In the genomic region with DNA sequence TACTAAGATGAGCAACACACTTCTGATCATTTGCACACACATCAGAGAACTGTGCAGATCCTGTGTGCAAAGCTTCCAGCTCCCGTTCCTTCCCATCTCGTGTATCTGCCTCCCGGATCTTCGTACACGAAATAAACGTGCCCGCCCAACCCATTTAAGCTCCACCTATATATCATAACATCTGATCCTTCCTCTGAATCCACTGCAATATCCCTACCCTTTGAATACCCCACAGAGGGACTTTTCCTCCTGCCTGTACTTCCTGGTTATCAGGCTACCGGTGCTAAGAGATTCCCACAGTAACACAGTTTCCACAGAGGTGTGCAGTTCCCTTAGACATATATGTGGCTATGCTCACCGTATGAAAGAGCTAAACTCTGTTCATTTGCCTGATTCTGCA, we compare ENCODE assay signal across 25 mouse cellular contexts. TPM values are rescaled to one million over a fixed set of nuclear protein-coding genes. Genes with fewer than 3 reads are reported as not detected.
DNase-seq lines count a peak whose midpoint lies in the region; ATAC-seq and TF ChIP-seq lines count a peak whose summit lies in the region.
"Had no signal": no experiment of that assay in that cellular context is flagged by ENCODE, and none has a peak within 500 bp of the region (broad histone marks: within the 10 kb centered on the region; RNA-seq: fewer than 3 reads in every experiment).

A gene (minus strand): TSS at position 101 of the 400 bp plus-strand sequence.

- no peaks in the 10 kb centered on the region for H3K9me3 ChIP-seq in intestine, postnatal 0 days (ENCODE audit: control insufficient read depth)
- no peaks in the 10 kb centered on the region for H3K9me3 ChIP-seq in intestine, embryonic 16.5 days (ENCODE audit: control insufficient read depth, low read length)
- no peaks in the 10 kb centered on the region for H3K9me3 ChIP-seq in ES-Bruce4 (replicated peaks; ENCODE audit: control insufficient read depth, insufficient read depth, low read length, poor library complexity, severe bottlenecking)
- no peaks in the 10 kb centered on the region for H3K9me3 ChIP-seq in midbrain, embryonic 13.5 days
- H3K9me3 ChIP-seq: embryonic facial prominence, embryonic 13.5 days; forebrain, embryonic 13.5 days; forebrain, embryonic 15.5 days had no signal

- no peak within 1 kb of the TSS for H3K9ac ChIP-seq in intestine, postnatal 0 days (ENCODE audit: low read depth, low read length)
- H3K9ac ChIP-seq in intestine, embryonic 16.5 days (ENCODE audit: low read depth, low read length): no peak within 1 kb of the TSS
- no peak within 1 kb of the TSS for H3K9ac ChIP-seq in ES-Bruce4 (ENCODE audit: low read depth, poor library complexity, severe bottlenecking)
- H3K9ac ChIP-seq in midbrain, embryonic 13.5 days (replicated peaks): no peak within 1 kb of the TSS
- H3K9ac ChIP-seq: embryonic facial prominence, embryonic 13.5 days; forebrain, embryonic 13.5 days; forebrain, embryonic 15.5 days; forebrain, postnatal 0 days had no signal

- H3K4me2 ChIP-seq in intestine, postnatal 0 days (replicated peaks; ENCODE audit: low read depth): 0 out of 2 replicates have a peak within 1 kb of the TSS, but pooled peaks have one; percentile 4
- H3K4me2 ChIP-seq in intestine, embryonic 16.5 days (ENCODE audit: low read depth, low read length): no peak within 1 kb of the TSS
- no peak within 1 kb of the TSS for H3K4me2 ChIP-seq in midbrain, embryonic 13.5 days (replicated peaks)
- H3K4me2 ChIP-seq: embryonic facial prominence, embryonic 13.5 days; forebrain, embryonic 13.5 days; forebrain, embryonic 15.5 days had no signal

- peak within 1 kb of the TSS; percentile 35 for H3K27ac ChIP-seq in intestine, postnatal 0 days (ENCODE audit: low read depth, low read length)
- no peak within 1 kb of the TSS for H3K27ac ChIP-seq in intestine, embryonic 16.5 days (ENCODE audit: low read length)
- H3K27ac ChIP-seq in ES-Bruce4 (ENCODE audit: insufficient read depth, low read length): peak within 1 kb of the TSS; percentile 13; the same call in 1 of the 2 replicates
- H3K27ac ChIP-seq in midbrain, embryonic 13.5 days: no peak within 1 kb of the TSS
- H3K27ac ChIP-seq: embryonic facial prominence, embryonic 13.5 days; forebrain, embryonic 13.5 days; forebrain, embryonic 15.5 days had no signal

- H3K27me3 ChIP-seq in intestine, postnatal 0 days (replicated peaks; ENCODE audit: control insufficient read depth, insufficient read depth, low read length): no peaks in the 10 kb centered on the region
- no peaks in the 10 kb centered on the region for H3K27me3 ChIP-seq in intestine, embryonic 16.5 days (replicated peaks; ENCODE audit: control insufficient read depth, insufficient read depth, low read length)
- H3K27me3 ChIP-seq in ES-Bruce4 (ENCODE audit: control insufficient read depth, insufficient read depth, low read length, poor library complexity, severe bottlenecking): no peaks in the 10 kb centered on the region
- peaks cover under 1% of the 10 kb centered on the region; the same call in 1 of the 2 replicates for H3K27me3 ChIP-seq in midbrain, embryonic 13.5 days
- H3K27me3 ChIP-seq: CH12.LX; embryonic facial prominence, embryonic 13.5 days; forebrain, embryonic 13.5 days; forebrain, embryonic 15.5 days had no signal

- no peak within 1 kb of the TSS for H3K4me3 ChIP-seq in intestine, postnatal 0 days (ENCODE audit: low read depth, low read length)
- H3K4me3 ChIP-seq in intestine, embryonic 16.5 days (ENCODE audit: low read length): no peak within 1 kb of the TSS
- H3K4me3 ChIP-seq in ES-Bruce4 (ENCODE audit: low read depth, low read length): no peak within 1 kb of the TSS
- no peak within 1 kb of the TSS for H3K4me3 ChIP-seq in midbrain, embryonic 13.5 days (replicated peaks)
- H3K4me3 ChIP-seq: embryonic facial prominence, embryonic 13.5 days; forebrain, embryonic 13.5 days; forebrain, embryonic 15.5 days had no signal

- no peak; the same call in 1 of the 2 replicates for ATAC-seq in intestine, postnatal 0 days
- no peak for ATAC-seq in intestine, embryonic 16.5 days
- no peak for ATAC-seq in inflammation-experienced regulatory T-cells, adult 6 months
- no peak for ATAC-seq in midbrain, embryonic 13.5 days
- ATAC-seq: forebrain, embryonic 13.5 days; forebrain, embryonic 15.5 days; forebrain, postnatal 0 days had no signal

- TF ChIP-seq EP300 in ES-Bruce4 (IDR thresholded peaks at IDR 0.05; ENCODE audit: insufficient read depth, low read depth, low read length): no peak

- H3K4me1 ChIP-seq in intestine, postnatal 0 days (replicated peaks; ENCODE audit: control insufficient read depth, insufficient read depth, low read length): 0 out of 2 replicates have a peak, but pooled peaks cover 3% of the 10 kb centered on the region
- no peaks in the 10 kb centered on the region for H3K4me1 ChIP-seq in intestine, embryonic 16.5 days (ENCODE audit: control insufficient read depth, insufficient read depth, low read length)
- peaks cover 3% of the 10 kb centered on the region for H3K4me1 ChIP-seq in ES-Bruce4 (ENCODE audit: control insufficient read depth, insufficient read depth, low read length)
- no peaks in the 10 kb centered on the region for H3K4me1 ChIP-seq in midbrain, embryonic 13.5 days (replicated peaks)
- H3K4me1 ChIP-seq: embryonic facial prominence, embryonic 13.5 days; forebrain, embryonic 13.5 days; forebrain, embryonic 15.5 days had no signal

- no peak for DNase-seq in thymus, postnatal 0 days (ENCODE audit: low spot score)
- DNase-seq in thymus, postnatal 4 days: no peak
- no peak for DNase-seq in left cerebral cortex, adult 11 months (ENCODE audit: low spot score)
- DNase-seq: adrenal gland, adult 8-10 months; adrenal gland, postnatal 14 days; adrenal gland, postnatal 36 days; cerebellum, adult 11-12 months; cerebellum, adult 2 months; cerebellum, adult 9-10 months; cerebellum, postnatal 10 days; cerebellum, postnatal 25 days; forebrain, postnatal 0 days had no signal

- TF ChIP-seq POLR2A in ES-Bruce4 (IDR thresholded peaks at IDR 0.05; ENCODE audit: insufficient read depth, low read length): no peak

- 41% methylated on average over 9 of the region's 9 CpGs for WGBS in intestine, postnatal 0 days
- 75% methylated on average over 9 of the region's 9 CpGs for WGBS in intestine, embryonic 16.5 days
- WGBS in midbrain, embryonic 13.5 days: 92% methylated on average over 9 of the region's 9 CpGs

- no peak for TF ChIP-seq CTCF in intestine, postnatal 0 days (IDR thresholded peaks at IDR 0.05; ENCODE audit: low read depth)
- TF ChIP-seq CTCF in ES-Bruce4 (IDR thresholded peaks at IDR 0.05; ENCODE audit: low read depth, low read length): no peak

- no peaks in the 10 kb centered on the region for H3K36me3 ChIP-seq in intestine, postnatal 0 days (ENCODE audit: control insufficient read depth, insufficient read depth)
- H3K36me3 ChIP-seq in intestine, embryonic 16.5 days (ENCODE audit: control insufficient read depth, insufficient read depth, low read length): no peaks in the 10 kb centered on the region
- H3K36me3 ChIP-seq in ES-Bruce4 (ENCODE audit: control insufficient read depth, insufficient read depth, low read length, poor library complexity, severe bottlenecking): peaks cover 28% of the 10 kb centered on the region
- H3K36me3 ChIP-seq in midbrain, embryonic 13.5 days: 0 out of 2 replicates have a peak, but pooled peaks cover 3% of the 10 kb centered on the region
- H3K36me3 ChIP-seq: embryonic facial prominence, embryonic 13.5 days; forebrain, embryonic 15.5 days had no signal

RNA-seq across cellular contexts. Expression of the gene that starts here (rescaled TPM):
- polyA plus RNA-seq in intestine, postnatal 0 days (2015; fragmentation: Nextera tagmentation; extraction: Ambion mirVana): 2.3 TPM in 2 replicates
- polyA plus RNA-seq in intestine, embryonic 16.5 days (2015; fragmentation: Nextera tagmentation; extraction: Ambion mirVana): 1.9 and 2.5 TPM in 2 replicates
- polyA plus RNA-seq in thymus, postnatal 0 days (2015; fragmentation: Nextera tagmentation; extraction: Ambion mirVana): 20.7 and 21.9 TPM in 2 replicates
- polyA plus RNA-seq in ES-Bruce4 (2011; ENCODE audit: insufficient read depth, insufficient read length, low read depth, missing spikeins): 0.57 and 1.4 TPM in 2 replicates
- polyA plus RNA-seq in inflammation-experienced regulatory T-cells, adult 6 months (2017; shearing (Covaris generic)): 10 to 100 TPM; 16.1 to 24.9 (median 17.5) TPM
- polyA plus RNA-seq in midbrain, embryonic 13.5 days (2015; fragmentation: Nextera tagmentation; extraction: Ambion mirVana): not detected in 2 replicates
- polyA plus RNA-seq: C2C12; cerebellum, adult 2 months; cortical plate, adult 2 months; embryonic facial prominence, embryonic 11.5 days; forebrain, embryonic 11.5 days; forebrain, embryonic 13.5 days; forebrain, embryonic 15.5 days; forebrain, postnatal 0 days had no signal

Comparison
In these comparisons a context has a peak if more than half of its experiments do, and no peak if none do; other contexts are left out.
1. H3K27ac ChIP-seq: peak in intestine, postnatal 0 days (single experiment) and ES-Bruce4 (single experiment); none in intestine, embryonic 16.5 days (single experiment) and midbrain, embryonic 13.5 days (single experiment).